Mouse (Mus musculus) urinary bladder, postnatal 4 days (tissue): ENCODE measurements around the gene Tas2r135.
A peak's percentile ranks its signal among the peaks of the same experiment; 100 is the strongest.

Experiments
- DNase-seq, 2 experiments: peaks; one replicate each; pipeline ENCODE4 v3.0.0; 2021 to 2022; ENCODE audit warnings: low spot score in 2 of 2

Tas2r135 gene

DNA sequence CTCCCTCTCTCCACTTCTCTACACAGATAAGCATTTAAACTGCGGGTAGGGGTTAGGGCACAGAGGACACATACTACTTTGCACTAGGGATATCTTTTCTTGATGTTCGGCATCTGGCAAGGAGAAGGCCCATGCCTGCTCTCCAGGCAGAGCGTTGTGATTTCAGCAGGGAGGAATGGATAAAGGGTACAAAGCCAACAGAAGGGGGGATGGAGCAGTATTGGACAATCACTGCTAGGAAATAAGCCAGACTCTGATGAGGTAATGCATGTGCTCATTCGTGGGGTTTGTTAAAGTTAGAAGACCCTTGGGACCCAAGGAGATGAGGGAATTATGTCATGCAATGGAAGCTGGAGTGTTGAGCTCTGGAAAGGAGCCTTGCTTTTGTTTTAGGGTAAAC, 30.5 kb upstream of the Tas2r135 start:
- no peak for DNase-seq

DNA sequence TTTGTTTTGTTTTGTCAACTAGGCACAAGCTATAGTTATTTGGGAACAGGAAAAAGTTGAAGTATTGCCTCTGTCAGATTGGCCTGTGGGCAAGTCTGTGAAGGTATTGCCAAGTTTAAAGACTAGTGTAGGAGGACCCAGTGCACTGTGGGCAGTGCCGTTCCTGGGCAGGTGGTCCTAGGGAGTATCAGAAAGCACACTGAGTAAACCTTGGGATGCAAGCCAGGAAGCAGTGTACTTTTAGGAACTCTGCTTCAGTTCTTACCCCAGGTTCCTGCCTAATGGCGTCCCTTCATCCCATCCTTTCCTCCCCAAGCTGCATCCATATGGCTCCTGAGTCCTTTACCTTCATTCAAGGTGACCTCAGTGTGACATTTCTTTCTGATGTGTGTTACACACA, 30.1 kb upstream of the Tas2r135 start:
- DNase-seq = no peak

DNA sequence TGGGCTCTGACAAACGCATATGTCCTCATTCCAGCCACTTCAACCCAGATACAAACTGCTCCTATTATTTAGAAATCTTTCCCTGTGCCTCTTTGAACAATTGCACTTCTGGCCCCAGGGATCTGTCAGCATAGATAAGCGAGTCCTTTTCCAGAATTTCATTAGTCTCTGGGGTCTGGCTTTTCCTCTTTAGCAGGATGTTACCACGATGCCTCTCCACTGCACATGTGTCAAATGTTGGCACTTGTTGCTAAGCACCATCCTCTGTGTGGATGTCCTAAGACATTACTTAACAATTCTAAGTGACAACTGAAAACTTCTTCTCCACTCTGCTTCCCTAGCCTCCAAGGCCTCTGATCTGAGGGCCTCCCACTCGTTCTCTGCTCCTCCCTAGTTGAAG, 29.2 kb upstream of the Tas2r135 start:
- DNase-seq = no peak

DNA sequence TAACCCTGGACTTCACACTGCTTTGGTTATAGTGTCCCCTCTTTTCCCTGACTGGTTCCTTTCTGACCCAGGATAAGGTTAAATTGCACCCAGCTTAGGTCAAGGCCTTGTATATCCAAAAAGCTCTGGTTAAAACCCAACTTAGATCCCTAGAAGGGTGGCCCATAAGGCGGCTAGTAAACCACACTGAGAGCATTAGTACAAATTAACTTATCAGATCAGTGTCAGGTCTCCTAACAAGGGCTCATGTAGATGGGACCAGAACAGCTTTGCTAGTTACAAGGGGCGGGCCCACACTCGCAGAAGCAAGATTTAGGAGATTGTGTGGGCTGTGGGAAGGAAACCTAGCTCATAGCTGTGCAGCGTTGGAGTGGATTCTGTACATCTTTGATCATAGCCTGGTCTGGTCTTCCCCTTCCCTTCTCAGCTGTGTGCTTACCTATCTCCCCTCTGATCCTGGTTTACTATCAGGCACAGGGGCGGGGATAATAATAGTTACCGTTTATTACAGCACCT, 28.7 kb upstream of the Tas2r135 start:
- DNase-seq = no peak

DNA sequence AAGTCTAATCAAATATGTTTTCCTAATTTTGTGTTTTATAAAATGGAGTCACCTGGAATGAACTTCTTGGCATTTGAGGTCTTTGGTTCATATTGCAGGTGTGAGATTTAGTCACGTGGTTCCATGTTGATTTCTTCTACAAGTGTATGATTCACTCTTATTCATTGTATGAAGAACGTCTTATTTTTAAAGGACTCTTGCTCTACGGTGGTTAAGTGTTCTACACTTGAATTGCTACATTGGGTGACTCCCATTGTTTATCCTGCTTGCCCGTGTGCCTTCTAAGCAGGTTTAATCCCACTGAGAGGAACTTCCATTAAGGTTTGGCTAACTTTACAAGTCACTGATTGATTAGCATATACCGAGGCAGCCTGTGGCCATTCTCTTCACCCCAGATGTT, 28.0 kb upstream of the Tas2r135 start:
- no peak for DNase-seq

DNA sequence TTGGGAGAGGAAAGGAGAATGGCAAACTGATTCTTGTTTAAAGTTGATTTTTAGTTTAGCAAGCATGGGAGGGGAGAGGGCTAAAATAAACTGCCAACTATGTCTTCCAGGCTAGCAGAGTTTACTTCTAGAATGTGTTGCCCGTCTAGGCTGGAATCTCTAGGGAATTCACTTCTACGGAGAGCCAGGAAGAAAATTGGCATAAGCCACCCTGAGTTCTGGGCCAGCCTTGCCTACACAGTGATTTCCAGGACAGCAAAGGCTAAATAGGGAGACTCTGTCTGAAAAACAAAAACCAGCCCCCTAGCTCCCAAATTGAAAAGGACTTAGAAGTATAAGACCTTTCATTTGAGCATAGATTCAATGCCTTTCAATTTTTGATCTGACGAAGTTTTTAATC, 25.7 kb upstream of the Tas2r135 start:
- DNase-seq = no peak

DNA sequence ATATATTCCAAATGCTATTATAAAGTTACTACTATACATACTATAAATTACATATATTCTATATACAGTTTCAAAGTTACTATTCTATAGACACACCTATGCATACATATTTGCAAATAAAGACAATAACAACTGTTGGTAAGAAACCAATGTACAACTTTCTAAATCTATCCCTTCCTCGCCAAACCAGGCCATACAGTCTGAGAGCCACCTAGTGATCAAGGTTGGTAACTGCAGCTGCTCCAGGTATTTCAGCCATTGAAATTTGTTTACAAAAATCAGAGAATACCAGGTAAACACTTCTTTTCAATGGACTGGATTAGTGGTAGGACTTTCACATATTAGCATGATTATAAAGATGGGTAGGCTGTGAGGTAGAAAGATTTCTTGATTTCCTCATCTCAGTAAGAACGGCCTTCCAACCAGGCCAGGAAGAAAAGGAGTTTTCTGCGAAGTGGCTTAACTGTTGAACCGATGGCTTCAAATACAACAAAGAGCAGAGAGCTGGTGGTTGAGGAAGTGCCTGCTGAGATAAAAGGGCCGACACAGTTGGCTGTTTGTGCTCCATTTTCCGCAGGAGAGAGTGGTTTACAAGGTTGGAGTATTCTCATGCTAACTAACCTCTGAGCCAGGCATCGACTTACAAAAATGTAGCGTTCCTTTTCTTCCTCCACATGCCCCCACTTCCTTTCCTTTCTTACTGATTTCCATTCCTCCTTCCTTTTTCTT, 24.7 kb upstream of the Tas2r135 start:
- no peak for DNase-seq

DNA sequence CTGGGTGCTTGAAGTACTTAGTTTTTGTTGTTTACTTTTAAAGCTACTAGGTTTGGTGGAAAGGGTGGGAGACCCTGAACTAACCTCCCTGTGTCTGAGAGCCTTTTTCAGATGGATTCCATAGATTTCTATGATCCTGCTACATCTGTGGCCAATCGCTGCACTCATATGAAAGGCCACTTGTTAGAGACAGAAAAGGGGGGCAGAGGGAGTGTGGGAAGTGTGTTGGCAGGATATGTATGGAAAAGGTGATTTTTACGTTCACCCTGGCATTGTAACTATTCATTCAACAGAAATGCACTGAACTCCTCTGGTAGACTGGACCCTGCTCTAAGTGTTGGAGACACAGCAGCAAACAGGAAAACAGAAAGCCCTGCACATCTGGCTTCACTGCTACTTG, 24.0 kb upstream of the Tas2r135 start:
- no peak for DNase-seq

DNA sequence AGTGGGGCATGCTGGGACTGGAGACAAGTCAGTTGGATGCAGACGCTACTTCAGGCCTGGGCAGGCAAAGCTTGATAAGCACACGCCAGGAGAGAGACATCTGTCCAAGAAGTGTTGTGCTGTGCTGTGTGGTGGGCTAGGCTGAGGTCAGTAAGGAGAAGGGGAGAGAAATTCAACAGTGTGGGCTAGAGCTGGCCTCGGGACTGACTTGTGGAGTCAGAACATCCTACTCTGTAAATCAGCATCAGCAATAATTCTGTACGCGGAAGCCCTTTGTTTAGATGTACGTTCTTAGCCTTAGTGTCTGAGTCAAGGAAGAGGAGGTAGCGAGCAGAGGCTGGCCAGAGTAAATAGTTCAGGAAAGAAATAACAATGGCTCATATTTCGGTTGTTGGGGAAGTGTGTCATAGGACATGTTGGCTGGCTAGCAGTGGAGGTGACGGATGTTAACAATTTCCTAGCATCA, 23.3 kb upstream of the Tas2r135 start:
- no peak for DNase-seq

DNA sequence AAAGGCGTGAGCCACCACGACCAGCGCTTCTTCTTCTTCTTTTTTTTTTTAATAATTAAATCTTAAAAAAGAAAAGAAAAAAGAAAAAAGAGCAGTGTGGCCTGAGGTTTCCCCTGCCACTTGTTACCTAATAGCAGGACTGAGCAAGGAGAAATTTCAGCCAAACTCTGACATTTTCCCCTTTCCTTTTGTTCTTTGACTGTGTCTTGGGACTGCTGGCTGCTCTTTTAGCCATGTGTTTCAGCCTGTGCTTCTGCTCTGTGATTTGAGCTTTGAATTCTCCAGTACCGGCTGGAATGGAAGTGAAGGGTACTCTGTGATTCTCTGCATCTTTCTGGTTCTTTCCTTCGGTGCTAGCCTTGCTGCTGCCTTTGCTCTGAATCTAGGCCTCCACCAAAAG, 21.9 kb upstream of the Tas2r135 start:
- no peak for DNase-seq

DNA sequence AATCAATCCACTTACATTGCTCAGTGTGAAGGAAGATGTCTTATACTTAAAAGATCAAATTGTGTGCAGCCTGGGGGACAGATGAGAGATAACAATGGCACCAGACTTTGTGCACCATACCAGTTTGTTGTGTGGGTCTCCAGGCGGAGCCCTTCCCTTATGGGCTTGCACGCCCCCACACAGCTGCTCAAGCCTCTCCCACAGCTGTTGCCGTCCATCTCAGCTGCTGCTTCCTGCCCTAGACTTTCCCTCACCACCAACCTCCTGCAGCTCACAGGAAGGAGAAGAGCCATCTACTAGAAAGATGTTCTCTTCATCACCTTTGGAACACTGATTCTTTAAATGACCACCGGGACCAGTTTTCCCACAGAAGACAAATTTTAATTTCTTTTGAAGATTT, 19.6 kb upstream of the Tas2r135 start:
- DNase-seq = no peak

DNA sequence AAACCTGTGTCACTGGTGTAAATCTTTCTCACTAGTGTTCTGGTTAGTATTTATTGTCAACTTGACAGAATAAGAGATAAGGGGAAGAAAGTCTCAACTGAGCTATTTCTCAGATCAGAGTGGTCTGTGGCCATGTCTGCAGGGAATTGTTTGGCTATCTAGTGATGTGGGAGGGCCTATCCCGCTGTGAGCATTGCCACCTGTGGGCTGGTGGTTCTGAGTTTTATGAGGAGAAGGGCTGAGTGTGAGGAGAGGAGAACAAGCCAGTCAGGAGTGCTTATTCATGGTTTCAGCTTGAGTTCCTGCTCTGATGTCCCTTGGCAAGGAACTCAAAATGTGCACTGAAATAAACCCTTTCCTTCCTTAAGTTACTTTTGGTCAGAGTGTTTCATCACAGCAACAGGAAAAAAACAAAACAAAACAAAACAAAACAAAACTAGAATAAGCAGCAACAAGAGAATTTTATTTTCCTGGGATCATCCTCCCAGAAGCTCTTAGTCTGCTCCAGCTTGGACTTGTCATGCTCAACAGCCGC, 13.4 kb upstream of the Tas2r135 start:
- no peak for DNase-seq

DNA sequence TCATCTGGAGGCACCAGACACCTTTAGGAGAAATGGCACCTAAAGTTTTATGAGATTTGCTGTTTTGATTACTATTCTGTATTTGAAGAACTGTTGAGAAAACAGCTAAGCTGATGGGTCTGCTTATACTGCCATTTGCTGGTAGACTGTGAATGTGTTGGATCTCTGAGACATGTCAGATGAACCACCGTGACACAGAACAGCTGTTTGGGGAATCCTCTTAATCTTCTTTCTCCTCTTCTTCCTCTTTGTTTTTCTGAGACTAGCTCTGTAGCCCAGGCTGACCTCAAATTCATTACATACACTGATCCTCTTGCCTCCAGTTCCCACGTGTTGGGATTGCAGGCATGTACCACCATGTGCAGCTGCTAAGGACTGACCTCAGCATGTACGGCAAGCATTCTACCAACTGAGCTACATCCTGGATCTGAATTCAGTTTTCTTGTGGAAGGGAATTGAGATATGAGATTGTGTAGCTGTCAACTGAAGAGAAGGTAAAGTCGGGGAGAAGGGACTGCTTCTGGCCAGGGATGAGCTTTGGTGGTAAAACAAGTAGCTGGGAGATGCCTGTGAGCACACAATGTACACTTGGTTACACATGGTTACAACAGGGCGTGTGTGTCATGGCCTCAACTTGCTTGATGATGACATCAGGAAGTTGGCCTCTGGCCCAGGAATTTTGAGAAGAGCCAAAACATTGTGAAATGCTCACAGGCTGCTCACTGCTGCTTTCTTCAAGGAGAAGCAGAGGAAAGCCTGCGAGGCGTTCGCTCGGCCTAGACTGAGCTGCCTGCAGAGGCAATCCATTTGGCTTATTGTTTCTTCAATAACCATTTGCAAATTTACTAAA, 9.0 kb upstream of the Tas2r135 start:
- DNase-seq = peak; percentile 83 to 88

DNA sequence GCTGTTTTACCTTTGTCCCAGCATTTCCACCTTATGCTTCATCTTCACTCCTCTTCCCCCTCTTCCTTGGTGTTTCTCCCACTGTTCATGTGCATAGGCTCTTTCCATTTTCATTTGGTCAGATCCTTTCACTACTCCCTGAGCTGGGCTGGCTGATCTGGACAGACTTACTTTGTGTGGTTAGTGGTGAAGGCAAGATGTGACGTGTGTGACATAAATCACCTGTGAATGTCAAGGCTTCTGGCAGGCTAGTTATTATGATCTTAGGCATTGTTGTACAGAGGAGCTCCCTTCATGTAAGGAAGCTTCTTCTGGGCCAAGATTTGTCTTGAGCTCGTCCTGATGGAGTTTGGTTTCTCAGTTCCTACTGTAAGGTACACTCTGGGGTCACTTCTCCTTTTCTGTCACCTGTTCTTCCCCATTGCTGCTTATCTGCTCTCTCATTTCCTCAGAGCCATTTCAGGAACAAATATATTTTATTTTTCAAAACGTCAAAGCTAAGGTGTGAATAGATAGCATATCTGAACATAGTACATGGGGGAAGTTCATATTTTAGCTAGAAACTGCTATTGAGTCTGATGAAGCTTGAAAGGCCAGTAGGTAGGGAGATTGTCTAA, 8.1 kb upstream of the Tas2r135 start:
- no peak for DNase-seq

DNA sequence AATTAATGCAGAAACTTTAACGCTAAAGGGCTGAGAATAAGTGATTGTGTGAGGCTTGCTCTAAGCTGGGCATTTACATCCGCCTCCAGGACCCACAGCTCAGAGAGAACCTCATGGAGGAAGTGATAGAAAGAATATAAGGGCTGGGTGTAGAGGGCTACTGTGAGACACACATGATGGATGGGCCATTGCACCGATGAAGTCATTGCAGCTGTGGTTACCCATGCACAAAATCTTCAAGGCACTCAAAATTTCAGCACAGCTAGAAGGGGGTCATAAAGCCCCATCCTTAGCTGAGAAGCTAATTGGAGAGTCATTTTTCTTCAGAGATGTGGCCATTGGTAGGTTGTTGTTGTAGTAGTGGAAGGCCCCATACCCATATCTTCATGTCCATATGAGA, 6.9 kb upstream of the Tas2r135 start:
- DNase-seq = no peak

DNA sequence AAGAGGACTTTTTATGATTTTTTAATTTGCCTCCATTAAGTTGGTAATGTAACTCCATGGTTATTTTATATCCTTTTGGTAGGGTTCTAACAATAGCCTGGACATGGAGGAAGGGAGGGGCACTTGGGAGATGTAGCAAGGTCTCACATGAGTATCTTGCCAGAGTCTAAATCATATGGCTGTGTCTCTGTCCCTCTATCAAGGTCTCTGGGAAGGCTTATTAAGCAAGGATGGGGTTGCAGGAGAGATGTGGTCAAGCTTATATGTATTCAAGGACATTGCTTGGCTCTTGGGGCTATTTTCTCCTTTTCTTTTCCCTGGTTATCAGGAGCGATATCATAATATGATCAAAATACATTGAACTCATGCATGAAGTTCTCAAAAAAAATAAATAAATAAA, 6.2 kb upstream of the Tas2r135 start:
- DNase-seq = no peak

DNA sequence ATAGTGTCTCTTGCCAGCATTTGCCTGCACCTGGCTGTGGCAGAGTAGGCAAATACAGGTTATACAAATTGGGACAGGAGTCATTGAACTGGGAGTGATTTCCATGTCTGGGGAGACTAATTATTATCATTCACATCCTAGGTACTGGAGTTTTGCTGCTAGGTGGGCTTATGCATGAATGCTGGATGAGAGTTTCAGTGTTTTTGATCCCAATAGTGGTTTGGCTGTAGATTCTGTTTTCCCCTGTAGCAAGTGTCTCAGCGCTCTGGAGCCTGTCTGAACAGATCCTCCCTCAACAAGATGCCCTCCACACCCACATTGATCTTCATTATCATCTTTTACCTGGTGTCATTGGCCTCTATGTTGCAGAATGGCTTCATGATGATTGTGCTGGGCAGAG, 5.3 kb upstream of the Tas2r135 start, which contains the start of gene Tas2r143:
Gene Tas2r143 (plus strand): TSS at position 301 of the 400 bp plus-strand sequence.
- no peak for DNase-seq

DNA sequence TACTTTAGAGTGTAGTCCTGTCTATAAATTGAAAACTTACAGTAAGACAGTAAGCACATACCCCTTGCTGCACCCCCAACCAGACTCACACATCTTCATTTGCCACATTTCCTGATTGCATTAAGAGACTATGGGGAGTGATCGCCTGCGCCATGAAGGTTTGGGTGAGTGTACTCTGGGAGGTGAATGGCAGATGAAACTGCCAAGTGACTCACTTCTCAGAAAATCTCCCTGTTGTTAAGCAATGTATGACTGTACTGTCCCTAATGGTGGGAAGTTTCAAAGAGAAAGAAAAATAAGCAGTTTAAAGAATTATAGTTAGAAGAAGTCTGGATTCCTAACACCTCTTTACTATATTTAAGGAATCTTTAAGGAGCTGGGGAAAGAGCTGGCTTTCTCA, 14.2 kb downstream of the Tas2r135 start:
- no peak for DNase-seq

DNA sequence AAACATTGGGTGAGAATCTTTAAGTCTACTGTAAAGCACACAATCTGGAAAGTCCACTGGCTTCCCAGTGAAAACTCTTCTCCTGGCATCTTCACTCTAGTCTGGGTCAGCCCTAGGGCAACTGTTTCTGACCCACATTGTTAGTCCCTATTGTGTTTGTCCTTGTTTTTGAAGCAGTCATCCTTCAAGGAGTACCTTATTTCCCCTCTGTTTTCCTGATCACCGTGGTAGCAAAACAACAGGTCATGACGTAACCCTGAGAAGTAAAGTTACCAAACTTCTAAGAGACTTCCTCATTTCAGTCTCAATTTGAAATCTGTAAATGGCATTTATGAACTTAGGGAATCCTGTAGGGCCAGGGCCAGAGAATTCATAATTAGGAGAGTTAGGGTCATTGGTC, 16.2 kb downstream of the Tas2r135 start:
- DNase-seq = no peak

DNA sequence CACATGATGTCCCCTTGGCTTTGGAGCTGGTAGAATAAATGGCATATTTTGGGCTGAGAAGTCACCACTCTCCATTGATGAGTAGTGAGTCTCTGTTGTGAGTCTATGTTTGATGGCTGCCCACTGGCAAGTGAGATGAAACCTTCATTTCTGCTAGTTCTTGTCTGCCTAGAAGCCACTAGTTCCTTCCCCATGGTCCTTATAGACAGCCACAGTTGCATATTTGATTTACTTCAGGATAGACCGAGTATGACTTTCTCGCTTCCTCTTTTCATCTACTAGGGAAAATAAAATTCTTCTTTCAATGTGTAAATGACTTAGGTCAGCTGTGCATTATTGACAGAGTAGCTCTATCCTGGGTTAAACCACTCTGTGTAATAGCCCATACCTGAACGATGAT, 19.2 kb downstream of the Tas2r135 start:
- no peak for DNase-seq

DNA sequence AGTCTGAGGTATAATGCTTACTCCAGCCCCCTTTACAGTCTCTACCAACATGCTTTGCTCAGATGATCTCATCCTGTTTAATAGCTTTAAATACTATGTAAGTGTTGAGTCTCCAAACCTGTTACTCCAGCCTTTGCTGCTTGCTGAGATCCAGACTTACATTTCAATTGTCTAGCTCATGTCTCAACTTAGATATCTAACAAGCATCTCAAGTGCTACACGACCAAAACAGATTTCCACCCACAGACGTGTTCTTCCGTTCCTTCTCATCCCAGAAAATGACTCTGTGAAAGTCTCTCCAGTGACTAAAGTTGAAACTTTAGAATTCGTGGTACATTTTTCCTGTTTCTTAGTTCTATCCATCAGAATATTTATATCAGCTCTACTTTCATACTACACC, 21.1 kb downstream of the Tas2r135 start:
- no peak for DNase-seq

DNA sequence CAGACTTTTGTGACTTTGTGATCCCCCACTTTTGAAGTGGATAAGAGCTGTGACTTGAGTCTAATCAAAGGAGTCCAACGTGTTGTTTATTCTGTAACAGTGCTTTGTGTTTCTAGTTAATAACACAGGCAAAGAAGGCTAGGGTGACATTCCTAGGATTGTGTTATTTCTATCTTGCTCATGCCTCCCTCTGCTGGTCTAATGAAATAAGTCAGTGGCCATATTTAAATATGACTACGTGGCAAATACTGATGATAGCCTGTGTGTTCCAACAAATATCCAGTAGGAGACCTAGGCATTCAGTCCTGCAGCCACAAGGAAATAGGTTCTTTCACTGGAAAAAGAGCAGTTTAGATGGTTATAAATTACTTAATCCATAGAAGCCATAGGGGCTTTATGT, 28.3 kb downstream of the Tas2r135 start:
- no peak for DNase-seq
